Mouse (Mus musculus) ovary, postnatal 36 days (tissue): ENCODE data around the gene Plet1.
A peak's percentile ranks its signal among the peaks of the same experiment; 100 is the strongest.

ENCODE experiments used
- DNase-seq: peaks from one replicate; pipeline ENCODE4 v3.0.0; 2022; ENCODE audit warnings: low spot score, mixed read lengths

Plet1 gene

GRCm38 (mm10) chr9:50535930-50536329 lies 41.6 kb downstream of the Plet1 start:
- no peak for DNase-seq

DNA sequence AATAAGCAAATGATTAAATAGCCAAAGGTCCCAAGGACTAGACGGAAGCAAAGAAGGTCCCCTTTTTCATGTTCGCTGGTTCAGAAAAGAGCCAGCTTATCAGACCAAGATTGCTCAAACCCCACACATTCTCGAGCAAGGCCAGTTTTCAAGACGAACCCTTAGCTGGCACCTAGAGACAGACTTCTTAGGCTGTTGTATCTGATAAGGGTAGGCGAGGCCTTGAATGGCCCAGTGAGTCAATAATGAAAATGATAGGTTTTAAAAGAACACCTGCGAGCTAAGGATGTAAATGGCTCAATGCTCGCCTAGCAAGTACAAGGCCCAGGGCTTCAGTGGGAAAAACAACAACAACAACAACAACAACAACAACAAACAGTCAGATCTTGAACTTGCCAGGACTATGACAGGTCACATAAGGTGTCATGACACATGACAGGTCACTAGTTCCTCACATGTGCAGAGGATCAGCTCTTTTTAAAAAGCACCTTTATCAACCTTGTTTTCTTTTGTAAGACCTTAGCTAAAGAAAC lies 42.3 kb downstream of the Plet1 start:
- no peak for DNase-seq

- DNase-seq, result no peak
Observed at GRCm38 (mm10) chr9:50537295-50537694, 43.0 kb downstream of the Plet1 start.

GRCm38 (mm10) chr9:50540170-50540569 lies 45.8 kb downstream of the Plet1 start:
- no peak for DNase-seq

- no peak for DNase-seq
Observed at GRCm38 (mm10) chr9:50542401-50542800, 48.1 kb downstream of the Plet1 start.

DNA sequence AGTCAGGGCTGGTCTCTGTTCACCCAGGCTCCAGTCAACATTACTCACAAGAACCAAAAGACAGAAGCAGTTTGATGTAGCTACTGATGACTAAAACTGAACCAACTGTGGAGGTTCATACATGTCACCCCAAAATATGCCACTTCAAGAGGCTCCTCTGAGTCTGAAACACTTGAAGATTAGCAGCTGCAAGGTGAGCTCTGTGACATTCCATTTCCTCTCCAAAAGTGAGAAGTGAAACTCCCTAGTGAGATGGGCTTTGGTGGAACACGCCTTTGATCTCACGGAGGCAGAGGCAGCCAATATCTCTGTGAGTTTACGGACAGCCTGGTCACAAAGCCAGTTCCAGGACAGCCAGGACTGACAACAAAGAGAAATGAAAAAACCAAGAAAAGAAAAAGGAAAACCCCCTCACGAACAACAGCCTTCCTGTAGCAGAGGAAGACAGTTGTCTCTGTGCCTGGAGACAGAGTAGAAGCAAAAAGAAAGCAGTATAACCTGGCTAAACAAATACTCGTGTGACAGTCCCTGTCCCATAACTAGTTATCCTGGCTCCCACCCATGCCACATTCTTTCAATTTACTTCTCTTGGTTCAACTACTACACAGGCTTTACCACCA lies 53.6 kb downstream of the Plet1 start:
- no peak for DNase-seq

DNA sequence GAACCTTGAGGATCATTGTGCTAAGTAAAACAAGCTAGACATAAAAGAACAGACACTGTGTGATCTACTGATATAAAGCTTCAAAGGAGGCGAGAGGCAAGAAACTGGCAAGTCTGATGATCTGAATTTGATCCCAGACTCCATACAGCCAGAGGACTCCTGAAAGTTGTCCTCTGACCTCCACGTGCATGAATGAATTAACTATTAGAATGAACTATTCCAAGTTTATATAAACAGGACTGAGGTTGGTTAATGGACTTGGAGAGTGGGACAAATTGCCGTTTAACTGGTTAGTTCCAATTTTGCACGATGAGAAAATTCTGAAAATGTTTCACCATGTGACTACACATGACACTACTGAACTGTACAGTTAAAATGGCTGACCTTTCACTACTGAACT lies 54.6 kb downstream of the Plet1 start:
- no peak for DNase-seq

- no peak for DNase-seq
Observed at GRCm38 (mm10) chr9:50552206-50552605, 57.9 kb downstream of the Plet1 start.

GRCm38 (mm10) chr9:50553547-50553946 lies 59.2 kb downstream of the Plet1 start:
- DNase-seq, result no peak

DNA sequence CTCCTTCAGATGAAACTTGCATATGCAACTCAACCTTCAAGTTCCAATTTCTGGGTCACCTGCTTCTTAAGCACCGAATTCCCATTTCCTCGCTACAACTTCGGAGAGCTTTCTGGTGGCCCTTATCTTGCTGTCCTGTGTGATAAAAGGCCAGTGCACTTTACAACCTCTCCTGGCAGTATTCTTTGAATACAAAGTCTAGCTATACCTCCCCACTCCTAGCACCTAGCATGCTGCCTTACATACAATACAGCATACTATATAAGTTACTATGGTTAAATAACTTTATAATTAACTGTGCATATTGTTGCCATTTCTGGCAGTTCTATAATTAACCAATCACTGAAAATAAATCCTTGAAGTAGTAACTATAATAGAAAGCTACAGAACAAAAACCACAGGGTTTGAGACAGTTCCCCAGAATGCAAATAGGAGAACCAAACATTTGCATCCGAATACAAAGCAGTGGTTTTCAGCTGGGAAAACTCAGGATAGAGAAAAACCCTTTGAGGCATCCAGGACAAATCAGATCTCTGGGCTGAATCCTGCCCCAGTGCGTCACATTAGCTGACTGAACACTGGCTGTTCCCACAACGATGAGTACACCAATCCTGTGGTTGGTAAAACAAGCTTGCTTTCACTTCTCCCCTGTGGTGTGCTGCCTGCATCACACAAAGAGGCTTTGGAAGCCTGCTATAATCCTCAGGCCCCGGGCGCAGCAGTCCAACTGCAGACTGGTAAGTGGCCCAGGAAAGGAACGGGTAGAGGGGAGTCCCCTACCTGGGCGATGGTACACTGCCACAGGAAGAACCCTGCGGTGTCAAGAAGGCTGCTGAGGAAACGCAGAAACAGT lies 60.1 kb downstream of the Plet1 start, which contains the start of gene Il18:
Gene Il18 (plus strand): TSS at position 587 of the 853 bp plus-strand sequence.
- DNase-seq, result peak; percentile 27

DNA sequence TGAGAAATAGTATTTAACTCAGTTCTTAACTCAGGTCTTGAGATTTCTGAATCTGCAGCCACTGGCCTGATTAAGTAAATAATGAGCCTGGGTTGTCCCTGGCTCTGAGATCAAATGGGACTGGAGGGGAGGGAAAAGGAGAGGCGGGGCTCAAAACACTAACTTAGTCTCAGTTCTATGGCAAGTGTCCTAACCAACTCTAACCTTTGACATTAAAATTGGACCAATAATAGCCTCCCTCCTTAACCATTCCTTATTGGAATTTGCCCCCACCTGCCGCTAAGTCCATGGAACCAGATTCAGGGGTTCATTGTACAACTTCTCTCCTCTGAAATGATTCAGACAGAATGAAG lies 60.7 kb downstream of the Plet1 start, which contains the start of gene Bco2:
Gene Bco2 (minus strand): TSS at position 88 of the 353 bp plus-strand sequence.
- DNase-seq, result no peak
